Mouse (Mus musculus): ENCODE data around the gene Olfr68.
"Not testable (repeated sequence)": the region's sequence is repeated elsewhere in the genome, so short reads cannot be mapped to it uniquely, and the experiment has no call there.

Olfr68 gene

DNA sequence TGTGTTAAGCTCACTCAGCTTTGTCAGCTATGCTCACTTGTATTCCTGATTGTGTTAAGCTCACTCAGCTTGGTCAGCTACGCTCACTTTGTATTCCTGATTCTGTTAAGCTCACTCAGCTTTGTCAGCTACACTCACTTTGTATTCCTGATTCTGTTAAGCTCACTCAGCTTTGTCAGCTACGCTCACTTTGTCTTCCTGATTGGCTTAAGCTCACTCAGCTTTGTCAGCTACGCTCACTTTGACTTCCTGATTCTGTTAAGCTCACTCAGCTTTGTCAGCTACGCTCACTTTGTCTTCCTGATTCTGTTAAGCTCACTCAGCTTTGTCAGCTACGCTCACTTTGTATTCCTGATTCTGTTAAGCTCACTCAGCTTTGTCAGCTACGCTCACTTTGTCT is 17.3 kb downstream of the Olfr68 start:
- not testable (repeated sequence) for DNase-seq

DNA sequence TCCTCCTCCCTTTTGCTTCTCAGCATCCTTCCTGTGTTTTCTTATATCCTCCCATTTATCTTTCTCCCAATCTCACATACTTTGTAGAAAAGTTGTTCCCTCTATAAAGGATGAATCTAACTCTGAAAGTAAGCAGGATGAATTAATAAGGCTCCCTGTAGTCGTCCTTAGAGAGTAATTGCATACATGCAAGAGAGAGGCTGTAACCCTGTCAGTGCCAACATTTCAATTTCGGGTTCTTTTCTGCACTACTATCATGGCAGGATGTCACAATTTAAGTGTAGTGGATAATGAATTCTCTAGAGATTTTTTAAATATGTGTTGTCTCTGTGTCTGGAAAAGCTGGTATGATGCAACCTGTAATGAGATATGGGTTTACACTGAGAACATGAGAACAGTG is 22.3 kb downstream of the Olfr68 start, which contains the start of gene Olfr630:
Olfr630 (minus strand) TSS at position 101 of the 400 bp plus-strand sequence.
- DNase-seq = no peak

DNA sequence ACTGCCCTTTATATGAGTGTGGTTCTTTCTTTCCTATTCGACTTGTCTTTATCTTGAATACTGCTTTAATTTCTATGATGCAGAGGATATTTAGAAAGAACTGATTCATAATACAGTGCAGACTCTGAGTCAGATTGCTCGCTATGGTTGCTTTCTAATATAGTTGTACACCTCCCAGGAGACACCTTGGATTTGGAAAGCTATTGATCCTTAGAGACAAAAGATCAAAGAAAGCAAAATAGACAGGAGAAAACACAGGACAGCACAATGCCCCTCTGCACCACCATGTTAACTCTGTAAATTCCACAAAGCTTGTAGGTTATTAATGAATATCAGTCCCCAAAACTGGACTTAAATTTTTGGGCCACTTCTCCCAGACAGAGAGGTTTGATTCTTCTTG is 34.7 kb downstream of the Olfr68 start, which contains the start of gene Olfr629:
Olfr629 (minus strand) TSS at position 101 of the 400 bp plus-strand sequence.
- DNase-seq = no peak

DNA sequence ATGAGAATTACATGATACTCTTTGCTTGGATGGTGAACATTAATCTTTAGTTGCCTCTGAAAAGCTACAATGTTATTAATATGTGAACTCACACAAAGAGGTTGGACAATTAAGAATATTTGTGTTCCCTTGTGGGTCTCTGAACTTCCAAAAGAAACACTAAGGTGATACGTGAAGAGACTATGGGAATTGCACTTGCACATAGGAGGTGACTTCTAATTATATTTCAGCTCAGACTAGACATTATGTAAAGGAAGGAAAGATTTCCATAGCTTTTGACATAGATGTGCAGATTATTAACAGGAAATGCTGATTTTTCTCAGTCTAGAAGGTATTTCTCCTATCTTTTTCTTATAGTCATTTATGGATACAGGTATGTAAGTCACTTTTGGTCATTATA is 49.4 kb downstream of the Olfr68 start, which contains the start of gene Olfr628:
Olfr628 (plus strand) TSS at position 301 of the 400 bp plus-strand sequence.
- DNase-seq = no peak

Measured in cerebellum, adult 11 months (tissue).